Mouse (Mus musculus) bone marrow macrophage, adult 2 months (primary cell): Measurements from ENCODE around the gene Khnyn.
A peak's percentile ranks its signal among the peaks of the same experiment; 100 is the strongest.

Experiments
- CTCF ChIP-seq: IDR thresholded peaks from 2 replicates; pipeline ENCODE4 v1.5.1; 2012; ENCODE audit warnings: low read depth, mild to moderate bottlenecking, low read length, moderate library complexity
- POLR2A ChIP-seq: IDR thresholded peaks from 2 replicates; pipeline ENCODE4 v1.6.1; 2012; ENCODE audit warnings: mild to moderate bottlenecking, low read depth, low read length, borderline replicate concordance

DNA sequence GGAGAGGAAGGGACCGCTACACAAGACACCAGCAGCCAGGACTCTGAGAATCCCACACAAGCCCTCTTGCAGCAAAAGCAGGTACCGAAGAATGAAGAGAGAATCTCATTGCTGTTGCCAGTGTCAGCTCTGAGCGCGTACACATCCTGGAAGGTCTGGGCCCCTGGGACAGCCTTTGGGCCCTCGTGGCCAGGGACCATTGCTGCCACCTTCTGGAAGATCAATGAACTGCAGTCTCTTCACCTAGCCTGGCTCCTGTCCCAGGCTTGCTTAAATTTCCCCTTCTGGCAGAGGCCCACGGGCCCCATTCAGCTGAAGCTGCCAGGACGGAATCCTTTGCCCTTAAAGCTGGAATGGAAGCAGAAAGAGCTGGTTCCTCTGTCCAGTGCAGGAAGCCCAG lies 21.0 kb upstream of the Khnyn start:
- TF ChIP-seq POLR2A, result no peak
- peak; percentile 62; the same call in 1 of the 2 replicates for TF ChIP-seq CTCF
